Mouse (Mus musculus): ENCODE results near the gene Lims1.
A peak's percentile ranks its signal among the peaks of the same experiment; 100 is the strongest.

The Lims1 gene

GRCm38 (mm10) chr10:58350600-58350999, 27.3 kb downstream of the Lims1 start:
- DNase-seq (ENCODE audit: low read depth) = no peak

GRCm38 (mm10) chr10:58351670-58352069, 28.4 kb downstream of the Lims1 start:
- DNase-seq (ENCODE audit: low read depth) = peak; percentile 95

- no peak for DNase-seq (ENCODE audit: low read depth)
These were observed 29.1 kb downstream of the Lims1 start for GRCm38 (mm10) chr10:58352364-58352763.

GRCm38 (mm10) chr10:58354561-58354960, 31.3 kb downstream of the Lims1 start:
- DNase-seq (ENCODE audit: low read depth) = peak; percentile 99

GRCm38 (mm10) chr10:58356460-58356859, 33.2 kb downstream of the Lims1 start:
- DNase-seq (ENCODE audit: low read depth) = no peak

GRCm38 (mm10) chr10:58359123-58359522, 35.9 kb downstream of the Lims1 start:
- peak; percentile 87 for DNase-seq (ENCODE audit: low read depth)

GRCm38 (mm10) chr10:58359952-58360351, 36.7 kb downstream of the Lims1 start:
- no peak for DNase-seq (ENCODE audit: low read depth)

GRCm38 (mm10) chr10:58362745-58363144, 39.5 kb downstream of the Lims1 start:
- peak; percentile 68 for DNase-seq (ENCODE audit: low read depth)

GRCm38 (mm10) chr10:58364770-58365515, 41.7 kb downstream of the Lims1 start:
- DNase-seq (ENCODE audit: low read depth) = peak; percentile 56

- no peak for DNase-seq (ENCODE audit: low read depth)
These were observed 45.8 kb downstream of the Lims1 start for GRCm38 (mm10) chr10:58368791-58369706.

- no peak for DNase-seq (ENCODE audit: low read depth)
These were observed 46.4 kb downstream of the Lims1 start for GRCm38 (mm10) chr10:58369707-58370093.

GRCm38 (mm10) chr10:58370143-58370542, 46.9 kb downstream of the Lims1 start:
- DNase-seq (ENCODE audit: low read depth) = peak; percentile 87

- DNase-seq (ENCODE audit: low read depth) = no peak
These were observed 47.3 kb downstream of the Lims1 start for GRCm38 (mm10) chr10:58370559-58370958.

GRCm38 (mm10) chr10:58371279-58371842, 48.1 kb downstream of the Lims1 start:
- peak; percentile 81 for DNase-seq (ENCODE audit: low read depth)

GRCm38 (mm10) chr10:58372430-58373030, 49.3 kb downstream of the Lims1 start:
- DNase-seq (ENCODE audit: low read depth) = no peak

GRCm38 (mm10) chr10:58373829-58374228, 50.6 kb downstream of the Lims1 start:
- no peak for DNase-seq (ENCODE audit: low read depth)

GRCm38 (mm10) chr10:58377592-58378197, 54.4 kb downstream of the Lims1 start:
- peak; percentile 85 for DNase-seq (ENCODE audit: low read depth)

- no peak for DNase-seq (ENCODE audit: low read depth)
These were observed 55.1 kb downstream of the Lims1 start for GRCm38 (mm10) chr10:58378380-58378779.

GRCm38 (mm10) chr10:58379699-58380098, 56.4 kb downstream of the Lims1 start:
- DNase-seq (ENCODE audit: low read depth) = no peak

GRCm38 (mm10) chr10:58381904-58382303, 58.6 kb downstream of the Lims1 start:
- peak; percentile 54 for DNase-seq (ENCODE audit: low read depth)

- DNase-seq (ENCODE audit: low read depth) = no peak
These were observed 59.4 kb downstream of the Lims1 start for GRCm38 (mm10) chr10:58382621-58383101.

GRCm38 (mm10) chr10:58383282-58383681, 60.0 kb downstream of the Lims1 start:
- peak; percentile 88 for DNase-seq (ENCODE audit: low read depth)
